Mouse (Mus musculus) adrenal gland, adult (tissue): Measurements from ENCODE around the gene Tex29.
"Not testable (repeated sequence)": the region's sequence is repeated elsewhere in the genome, so short reads cannot be mapped to it uniquely, and the experiment has no call there.

Source experiments
- DNase-seq, 2 experiments: peaks; one replicate each; pipeline ENCODE4 v3.0.0; 2022 to 2023; ENCODE audit warnings: low spot score in 1 of 2; ENCODE audit not compliant: inconsistent age in 2 of 2

The Tex29 gene

DNA sequence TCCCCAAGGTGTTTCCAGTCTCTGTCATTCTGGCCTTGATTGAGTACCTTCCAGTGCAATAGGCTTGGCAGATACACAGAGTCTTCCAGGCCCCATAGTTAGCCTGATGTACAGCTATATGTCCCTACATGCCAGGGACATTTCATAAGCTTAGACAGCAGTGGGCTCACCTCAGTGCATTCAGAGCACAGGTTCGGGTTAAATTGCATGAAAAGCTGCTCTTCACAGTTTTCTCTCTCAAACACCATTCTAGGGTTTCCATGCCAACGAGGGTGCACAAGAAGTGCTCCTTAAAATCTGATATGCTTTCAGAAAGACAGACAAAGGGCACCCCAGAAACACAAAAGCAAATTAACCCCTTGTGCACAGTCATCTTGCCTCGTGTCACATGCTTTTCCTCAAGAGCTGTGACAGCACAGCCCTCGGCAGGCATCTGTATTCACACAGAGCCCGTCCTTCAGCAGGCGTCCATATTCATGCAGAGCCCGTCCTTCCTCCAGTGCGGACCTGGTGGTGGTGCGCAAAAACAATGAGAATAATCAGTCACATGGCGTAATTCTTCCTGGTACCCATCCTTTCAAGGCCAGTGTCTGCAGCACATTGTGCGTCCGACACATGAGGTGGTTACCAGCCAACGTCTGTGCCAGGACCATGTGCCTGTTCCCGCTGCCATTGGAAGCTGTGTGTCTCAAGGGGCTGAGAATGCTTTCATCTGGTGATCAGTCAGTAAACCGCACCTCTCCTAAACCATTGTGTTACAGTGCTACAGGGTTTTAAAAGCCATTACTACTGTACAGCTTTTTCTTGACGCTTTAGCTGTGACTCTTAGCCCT lies 9.8 kb upstream of the Tex29 start:
- DNase-seq: no peak

DNA sequence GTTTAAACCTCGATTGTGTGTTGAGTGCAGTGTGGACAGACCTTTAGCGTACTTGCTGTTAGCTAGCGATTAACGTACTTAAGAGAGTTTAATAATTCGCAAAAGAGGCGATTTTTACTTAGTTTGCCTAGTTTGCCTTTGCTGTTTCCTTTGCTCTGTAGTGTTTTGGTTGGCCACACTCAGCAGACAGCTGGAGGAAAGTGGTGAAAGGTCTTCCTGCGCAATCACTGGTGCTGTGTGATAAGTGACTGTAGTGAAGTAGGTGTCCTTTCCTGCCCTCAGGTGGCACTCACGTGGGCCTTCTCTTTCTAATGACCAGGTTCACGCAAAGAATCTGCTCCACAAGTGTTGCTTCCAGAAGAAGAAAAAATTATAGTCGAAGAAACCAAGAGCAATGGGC lies 9.1 kb upstream of the Tex29 start:
- no peak for DNase-seq

GRCm38 (mm10) chr8:11831939-11832338 lies 8.3 kb upstream of the Tex29 start:
- DNase-seq: no peak

DNA sequence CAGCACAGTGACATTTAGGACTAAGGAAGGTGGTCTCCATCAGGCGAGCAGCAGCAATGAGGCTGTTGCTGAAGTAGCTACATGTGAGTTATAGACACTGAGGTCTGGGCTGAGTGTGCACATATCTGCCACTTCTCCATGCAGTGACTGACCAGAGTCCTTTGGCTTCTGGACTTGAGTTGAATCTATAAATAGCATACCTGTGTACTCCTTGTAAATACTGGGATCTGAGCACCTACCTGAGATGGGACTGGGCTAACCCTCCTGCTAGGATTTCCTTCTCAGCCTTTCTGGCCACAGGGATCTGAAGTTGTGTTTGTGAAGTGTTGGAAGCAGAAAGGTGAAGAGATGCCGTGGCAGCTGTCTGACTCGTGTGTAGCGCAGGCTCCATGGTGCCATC lies 7.1 kb upstream of the Tex29 start:
- no peak for DNase-seq

DNA sequence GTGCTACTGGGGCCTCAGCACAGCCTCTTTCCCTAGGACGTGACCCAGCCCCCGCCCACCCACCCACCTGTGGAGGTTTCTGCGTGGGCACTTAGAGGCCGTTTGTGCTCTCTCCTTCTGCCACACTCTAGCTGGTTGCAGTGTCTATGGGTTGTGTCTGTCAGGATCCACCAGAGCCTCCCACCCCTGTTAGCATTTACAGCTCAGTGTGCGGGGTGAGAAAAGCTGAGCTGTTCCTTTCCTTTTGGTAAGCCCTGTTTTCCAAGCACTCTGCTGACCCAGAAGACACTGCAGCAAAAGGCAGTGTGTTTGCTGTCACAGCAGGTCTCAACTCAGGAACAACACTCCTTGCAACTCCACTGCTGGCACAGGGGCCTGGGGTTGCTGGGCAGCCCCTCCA lies 6.1 kb upstream of the Tex29 start:
- no peak for DNase-seq

- no peak for DNase-seq
Measured at GRCm38 (mm10) chr8:11834691-11835090, 5.6 kb upstream of the Tex29 start.

DNA sequence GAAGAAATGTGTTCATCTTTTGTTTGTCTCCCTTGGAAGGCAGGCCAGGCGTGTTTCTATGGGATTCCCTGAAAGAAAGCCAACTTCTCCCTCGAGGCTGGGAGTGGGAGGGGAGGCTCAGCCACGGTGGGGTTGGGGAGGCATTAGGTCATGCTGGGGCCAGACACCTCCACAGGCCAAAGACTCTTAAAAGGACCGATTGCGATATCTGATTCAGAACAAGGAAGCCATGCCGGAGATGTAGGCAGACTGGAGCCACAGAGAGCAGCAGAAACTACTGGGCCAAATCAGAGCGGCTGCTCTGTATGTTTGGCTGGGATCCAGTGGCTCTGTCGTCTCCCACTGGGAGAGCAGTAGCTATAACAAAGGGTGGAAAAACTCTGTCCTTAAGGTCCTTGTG lies 1.3 kb downstream of the Tex29 start:
- DNase-seq: no peak

DNA sequence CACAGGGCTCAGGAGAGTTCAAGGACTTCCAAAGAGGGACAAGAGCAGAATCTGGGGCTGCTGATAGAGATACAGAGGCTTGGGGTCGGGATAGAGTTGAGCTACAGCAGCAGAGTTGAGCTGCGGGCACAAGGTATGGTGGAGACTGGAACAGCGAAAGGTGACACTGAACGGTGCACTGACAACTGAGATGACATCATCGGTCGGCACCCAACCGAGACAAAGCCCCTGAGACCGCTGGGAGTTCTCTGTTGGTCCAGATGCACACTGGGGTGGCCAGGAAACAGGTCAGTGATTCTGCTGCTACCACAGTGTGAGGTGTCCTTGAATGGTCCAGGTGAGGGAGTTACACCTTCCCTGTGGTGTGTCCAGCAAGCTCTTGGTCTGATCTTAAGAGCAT lies 2.5 kb downstream of the Tex29 start:
- no peak for DNase-seq

GRCm38 (mm10) chr8:11843677-11844315 lies 3.5 kb downstream of the Tex29 start:
- DNase-seq: no peak

DNA sequence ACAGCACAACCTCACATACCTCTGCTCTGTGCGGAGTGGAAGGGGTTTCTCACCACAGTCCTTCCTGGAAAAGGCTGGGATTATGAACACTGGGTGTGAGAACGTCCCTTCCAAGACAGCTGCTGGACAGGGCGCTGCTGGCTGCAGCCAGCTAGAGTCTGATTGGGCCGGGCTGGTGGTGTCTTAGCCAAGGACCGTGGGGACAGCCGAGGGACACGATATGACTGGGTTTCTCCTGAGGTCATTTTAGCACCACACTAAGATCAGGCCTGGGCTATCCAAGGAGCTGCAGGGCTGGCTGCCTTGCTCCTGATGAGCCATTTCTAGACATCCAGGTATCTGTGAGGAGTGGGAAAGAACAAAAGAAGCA lies 4.0 kb downstream of the Tex29 start:
- DNase-seq: no peak

- DNase-seq: no peak
Measured at GRCm38 (mm10) chr8:11846807-11847206, 6.5 kb downstream of the Tex29 start.

GRCm38 (mm10) chr8:11867832-11868231 lies 27.6 kb downstream of the Tex29 start:
- no peak for DNase-seq

DNA sequence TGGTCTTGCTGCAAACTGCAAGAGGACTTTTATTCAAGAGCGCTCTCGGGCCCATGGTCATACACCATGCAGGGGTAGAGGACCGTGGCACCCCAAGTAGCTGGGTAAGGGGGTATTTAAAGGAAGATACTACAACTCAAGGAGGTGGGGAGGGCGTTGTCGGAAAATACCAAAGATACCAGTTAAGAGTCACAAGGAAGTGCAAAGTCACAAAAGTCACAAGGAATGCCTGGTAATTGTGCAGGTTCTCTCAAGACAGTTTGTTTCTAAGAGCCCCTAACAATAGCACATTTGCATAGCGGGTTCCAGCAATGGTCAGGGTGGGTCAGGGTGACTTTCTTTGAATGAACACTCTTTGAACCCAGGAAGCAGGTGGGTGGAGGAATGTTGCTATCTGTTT lies 34.0 kb downstream of the Tex29 start:
- DNase-seq: not testable (repeated sequence)

- DNase-seq: no peak
Measured at GRCm38 (mm10) chr8:11884646-11885045, 44.4 kb downstream of the Tex29 start.

GRCm38 (mm10) chr8:11885881-11886699 lies 45.8 kb downstream of the Tex29 start:
- DNase-seq: no peak

GRCm38 (mm10) chr8:11886824-11887223 lies 46.5 kb downstream of the Tex29 start:
- DNase-seq: no peak

DNA sequence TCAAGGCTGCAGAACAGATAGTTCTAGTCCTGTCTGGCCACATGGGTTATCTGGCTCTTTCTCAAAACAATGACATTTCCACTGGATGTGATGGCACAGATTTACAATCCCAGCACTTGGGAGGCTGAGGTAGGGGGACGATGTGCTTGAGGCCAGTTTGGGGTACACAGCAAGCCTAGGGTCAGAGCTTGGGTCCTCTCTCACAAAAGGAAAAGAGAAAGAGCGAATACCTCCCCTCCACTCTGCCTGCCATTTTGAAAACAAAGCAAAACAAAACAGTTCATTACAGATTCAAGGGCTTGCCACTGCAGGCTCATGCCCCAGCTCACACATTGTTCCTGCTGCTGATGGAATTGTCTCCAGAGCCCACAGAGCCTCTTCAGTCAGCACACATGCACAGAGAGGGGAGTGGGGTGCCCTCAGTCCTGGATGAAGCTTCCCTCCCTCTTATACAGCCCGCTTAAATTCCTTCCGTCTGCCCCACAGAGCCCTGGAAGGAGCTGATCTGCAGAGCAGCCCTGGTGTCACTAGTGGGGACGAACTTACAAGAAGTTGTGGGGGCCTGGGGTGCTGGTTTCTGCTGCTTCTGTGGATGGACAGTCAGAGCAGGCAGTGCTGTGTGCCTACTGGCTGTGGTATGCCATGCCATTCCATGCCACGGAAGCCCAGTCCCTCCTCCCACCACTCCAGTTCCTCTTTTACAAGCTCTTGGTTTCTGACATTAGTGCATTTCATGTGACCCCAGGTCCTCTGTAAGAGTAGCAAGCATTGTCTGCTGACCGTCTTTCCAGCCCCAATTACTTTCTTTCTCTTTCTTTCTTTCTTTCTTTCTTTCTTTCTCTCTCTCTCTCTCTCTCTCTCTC lies 49.1 kb downstream of the Tex29 start:
- DNase-seq: no peak

- DNase-seq: no peak
Measured at GRCm38 (mm10) chr8:11892756-11893155, 52.5 kb downstream of the Tex29 start.

DNA sequence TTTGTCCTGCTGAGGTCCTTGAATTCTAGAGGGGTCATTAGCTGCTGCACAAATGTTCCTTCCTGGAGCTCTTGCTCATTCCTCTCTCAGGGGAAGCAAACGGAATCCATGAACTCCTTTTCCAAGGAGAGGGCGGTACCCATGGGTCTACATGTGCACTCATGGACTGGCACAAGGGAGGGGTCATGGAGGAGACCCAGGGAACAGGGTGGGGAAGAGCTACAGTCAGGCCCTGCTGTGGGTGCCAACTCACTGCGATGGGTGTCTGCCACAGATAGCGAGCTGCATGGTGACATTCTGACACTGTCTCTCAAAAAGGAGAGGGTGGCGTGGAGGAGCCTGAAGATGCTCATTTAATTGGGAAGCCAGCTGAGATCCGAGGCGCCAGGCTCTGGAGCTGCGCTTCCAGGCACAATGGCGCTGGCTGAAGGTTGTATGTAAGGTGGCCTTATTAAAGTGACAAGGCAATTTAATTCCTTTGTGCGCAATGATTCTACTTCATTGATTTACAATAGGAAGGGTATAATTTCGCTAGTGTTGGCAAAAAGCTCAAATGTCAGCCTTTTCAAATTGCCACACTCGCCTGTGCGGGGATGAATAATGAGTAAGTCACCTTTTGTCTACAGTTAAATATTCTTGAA lies 55.9 kb downstream of the Tex29 start:
- DNase-seq: no peak

- no peak for DNase-seq
Measured at GRCm38 (mm10) chr8:11896677-11897076, 56.4 kb downstream of the Tex29 start.
